Mouse (Mus musculus): ENCODE measurements around the gene Gm10320.

GRCm38 (mm10) chr13:98498080-98498479, 6.3 kb upstream of the Gm10320 start:
- TF ChIP-seq CTCF (conservative IDR thresholded peaks at IDR 0.05; ENCODE audit: low read length): no peak
- no peak for TF ChIP-seq NANOG (IDR thresholded peaks at IDR 0.05; ENCODE audit: borderline replicate concordance, low read length)
- TF ChIP-seq POU5F1 (IDR thresholded peaks at IDR 0.05; ENCODE audit: borderline replicate concordance, low read length): no peak
